Mouse (Mus musculus): ENCODE data around the gene Cse1l. TPM values are rescaled to one million over a fixed set of nuclear protein-coding genes. Genes with fewer than 3 reads are reported as not detected.

Gene Cse1l
- polyA plus RNA-seq, 1 experiment from 2014 or later, result 106 TPM

GRCm38 (mm10) chr2:166995021-166995795 is 89.4 kb downstream of the Cse1l start:
- H3K36me3 ChIP-seq (ENCODE audit: control insufficient read depth, insufficient read depth, low read length), result no peaks in the 10 kb centered on the region
- no peak for ATAC-seq (ENCODE audit: insufficient number of reproducible peaks, insufficient read depth, low FRiP score, low read depth)
- H3K9me3 ChIP-seq (ENCODE audit: control insufficient read depth, low read length), result no peaks in the 10 kb centered on the region
- peak overlapping the region; percentile 86 for H3K4me2 ChIP-seq (ENCODE audit: low read length)
- H3K27me3 ChIP-seq (ENCODE audit: control insufficient read depth, insufficient read depth, low read length), result no peaks in the 10 kb centered on the region
- peaks cover 7 to 46% of the 10 kb centered on the region in 2 experiments for H3K4me1 ChIP-seq (ENCODE audit: control insufficient read depth in 2 of 2, insufficient read depth in 2 of 2, low read length in 2 of 2)
- peak overlapping the region; percentile 93 to 100 for H3K4me3 ChIP-seq (ENCODE audit: control insufficient read depth in 1 of 2, insufficient read depth in 1 of 2, low read depth in 1 of 2, low read length in 2 of 2)
- peak overlapping the region; percentile 95 for H3K9ac ChIP-seq (ENCODE audit: low read length)
- 2% methylated on average over 28 of the region's 28 CpGs for WGBS
- H3K27ac ChIP-seq (replicated peaks in 1 of 2; ENCODE audit: control insufficient read depth in 1 of 2, insufficient read depth in 1 of 2, low read depth in 2 of 2, low read length in 2 of 2), result peak overlapping the region; percentile 97 to 98

Other genes starting within 250 kb of the Cse1l start
- gene Prex1, start 192.2 kb upstream of the Cse1l start, polyA plus RNA-seq (2014; fragmentation: Nextera tagmentation; extraction: Ambion mirVana), result 8.6 and 9.5 TPM in 2 replicates
- 3.2 and 5.7 TPM in 2 replicates for gene Trp53rkb, start 113.5 kb upstream of the Cse1l start, polyA plus RNA-seq (2014; fragmentation: Nextera tagmentation; extraction: Ambion mirVana)
- 7.7 and 8.0 TPM in 2 replicates for gene Arfgef2, start 100.5 kb upstream of the Cse1l start, polyA plus RNA-seq (2014; fragmentation: Nextera tagmentation; extraction: Ambion mirVana)
- 53.4 and 53.6 TPM in 2 replicates for gene Stau1, start 90.3 kb downstream of the Cse1l start, polyA plus RNA-seq (2014; fragmentation: Nextera tagmentation; extraction: Ambion mirVana)
- 22.2 and 23.0 TPM in 2 replicates for gene Ddx27, start 109.2 kb downstream of the Cse1l start, polyA plus RNA-seq (2014; fragmentation: Nextera tagmentation; extraction: Ambion mirVana)
- gene Znfx1, start 157.0 kb downstream of the Cse1l start, polyA plus RNA-seq (2014; fragmentation: Nextera tagmentation; extraction: Ambion mirVana), result 7.8 TPM in 2 replicates

Data from heart, embryonic 14.5 days (tissue).